Mouse (Mus musculus) MEL (cell line): ENCODE measurements around the gene Tefm. TPM values are rescaled to one million over a fixed set of nuclear protein-coding genes. Genes with fewer than 3 reads are reported as not detected.
"Not testable (repeated sequence)": the region's sequence is repeated elsewhere in the genome, so short reads cannot be mapped to it uniquely, and the experiment has no call there.

Source experiments
- DNase-seq: peaks from one replicate; pipeline ENCODE4 v3.0.0; 2011; ENCODE audit warnings: low read depth, low spot score
- H3K27ac ChIP-seq: 2 replicates; pipeline ENCODE4 v1.5.1; 2012; ENCODE audit warnings: low read depth, mild to moderate bottlenecking, control low read depth, low read length, moderate library complexity; ENCODE audit not compliant: control insufficient read depth
- H3K27me3 ChIP-seq, 2 experiments: fragments of 150-350 bp in 1 of 2; sonication (generic) in 1 of 2; 2 replicates each; pipeline ENCODE4 v1.6.1; 2012; ENCODE audit warnings: low read length in 2 of 2, mild to moderate bottlenecking in 2 of 2, improper control_type of control experiment in 1 of 2, moderate library complexity in 1 of 2; ENCODE audit not compliant: insufficient read depth in 2 of 2, control insufficient read depth in 1 of 2
- H3K36me3 ChIP-seq, 2 experiments: 2 replicates each; pipeline ENCODE4 v1.6.1; 2012 to 2014; ENCODE audit warnings: low read length in 2 of 2, improper control_type of control experiment in 1 of 2, inconsistent platforms in 1 of 2, mild to moderate bottlenecking in 1 of 2; ENCODE audit not compliant: insufficient read depth in 2 of 2, control insufficient read depth in 1 of 2
- H3K4me1 ChIP-seq, 2 experiments: fragments of 150-350 bp in 1 of 2; sonication (generic) in 1 of 2; 2 replicates each; pipeline ENCODE4 v1.6.1; 2012; ENCODE audit warnings: low read length in 2 of 2, improper control_type of control experiment in 1 of 2, mild to moderate bottlenecking in 1 of 2; ENCODE audit not compliant: insufficient read depth in 2 of 2, control insufficient read depth in 1 of 2
- H3K4me3 ChIP-seq, 2 experiments: fragments of 150-350 bp in 1 of 2; sonication (generic) in 1 of 2; 2 replicates each; pipeline ENCODE4 v1.5.1; 2012; ENCODE audit warnings: low read depth in 2 of 2, low read length in 2 of 2, mild to moderate bottlenecking in 2 of 2, moderate library complexity in 2 of 2, control low read depth in 1 of 2, improper control_type of control experiment in 1 of 2; ENCODE audit not compliant: control insufficient read depth in 1 of 2, insufficient read depth in 1 of 2
- H3K79me2 ChIP-seq: 2 replicates; pipeline ENCODE4 v1.6.1; 2012; ENCODE audit warnings: mild to moderate bottlenecking, low read length, moderate library complexity; ENCODE audit not compliant: control insufficient read depth, poor library complexity, insufficient read depth
- H3K9ac ChIP-seq: 2 replicates; pipeline ENCODE4 v1.6.1; 2012; ENCODE audit warnings: low read depth, mild to moderate bottlenecking, control low read depth, low read length, moderate library complexity; ENCODE audit not compliant: control insufficient read depth, poor library complexity, severe bottlenecking
- H3K9me3 ChIP-seq: fragments of 150-350 bp; sonication (generic); replicated peaks from 2 replicates; pipeline ENCODE4 v1.6.1; 2012; ENCODE audit warnings: mild to moderate bottlenecking, low read length, improper control_type of control experiment, moderate library complexity; ENCODE audit not compliant: insufficient read depth
- CTCF ChIP-seq, 3 experiments: IDR thresholded peaks in 2 of 3; conservative IDR thresholded peaks in 1 of 3; 2 replicates each; pipeline ENCODE4 v1.5.1; 2011 to 2012; ENCODE audit warnings: low read length in 3 of 3, low read depth in 2 of 3, mild to moderate bottlenecking in 2 of 3, improper control_type of control experiment in 1 of 3, inconsistent platforms in 1 of 3, mixed read lengths in 1 of 3, moderate library complexity in 1 of 3; ENCODE audit not compliant: control insufficient read depth in 1 of 3, insufficient read depth in 1 of 3, poor library complexity in 1 of 3, severe bottlenecking in 1 of 3
- EP300 ChIP-seq, 2 experiments: IDR thresholded peaks; 2 replicates each; pipeline ENCODE4 v1.6.1; 2011; ENCODE audit warnings: improper control_type of control experiment in 2 of 2, low read length in 2 of 2, low read depth in 1 of 2, mild to moderate bottlenecking in 1 of 2
- HCFC1 ChIP-seq: IDR thresholded peaks from 2 replicates; pipeline ENCODE4 v1.6.1; 2012; ENCODE audit warnings: low read depth, mild to moderate bottlenecking, inconsistent platforms, low read length, improper control_type of control experiment, moderate library complexity
- MYC ChIP-seq: IDR thresholded peaks from 2 replicates; pipeline ENCODE4 v1.6.1; 2011; ENCODE audit warnings: low read depth, mild to moderate bottlenecking, low read length, improper control_type of control experiment, moderate library complexity
- POLR2A ChIP-seq, 2 experiments: IDR thresholded peaks; 2 replicates each; pipeline ENCODE4 v1.6.1; 2011 to 2012; ENCODE audit warnings: low read length in 2 of 2, mild to moderate bottlenecking in 2 of 2, control low read depth in 1 of 2, improper control_type of control experiment in 1 of 2, low read depth in 1 of 2, moderate library complexity in 1 of 2; ENCODE audit not compliant: control insufficient read depth in 1 of 2, insufficient read depth in 1 of 2, poor library complexity in 1 of 2
- RAD21 ChIP-seq: IDR thresholded peaks from 2 replicates; pipeline ENCODE4 v1.6.1; 2011; ENCODE audit warnings: mild to moderate bottlenecking, low read depth, low read length, improper control_type of control experiment
- SIN3A ChIP-seq: IDR thresholded peaks from 2 replicates; pipeline ENCODE4 v1.6.1; 2012; ENCODE audit warnings: low read length, improper control_type of control experiment, inconsistent platforms
- SMC3 ChIP-seq: IDR thresholded peaks from 2 replicates; pipeline ENCODE4 v1.6.1; 2011; ENCODE audit warnings: low read depth, low read length, improper control_type of control experiment
- TAL1 ChIP-seq: IDR thresholded peaks from 2 replicates; pipeline ENCODE4 v1.6.1; 2012; ENCODE audit warnings: mild to moderate bottlenecking, inconsistent platforms, low read length, moderate library complexity, mixed read lengths
- TBP ChIP-seq: IDR thresholded peaks from 2 replicates; pipeline ENCODE4 v1.8.0; 2011; ENCODE audit warnings: low read depth, low read length, improper control_type of control experiment
- ZMIZ1 ChIP-seq: IDR thresholded peaks from 2 replicates; pipeline ENCODE4 v1.6.1; 2012; ENCODE audit warnings: low read depth, mild to moderate bottlenecking, inconsistent platforms, low read length, improper control_type of control experiment, moderate library complexity
- ZNF384 ChIP-seq: IDR thresholded peaks from 2 replicates; pipeline ENCODE4 v1.6.1; 2012; ENCODE audit warnings: low read depth, mild to moderate bottlenecking, inconsistent platforms, low read length, improper control_type of control experiment
- polyA plus RNA-seq, 2 experiments: library from polyadenylated mRNA; stranded (reverse) in 1 of 2; unstranded in 1 of 2; fragments of >175 nt in 1 of 2; fragments of >200 nt in 1 of 2; gene quantifications; 2 replicates each; pipeline versions ENCODE4 v1.2.1 to v1.2.4; 2012; ENCODE audit warnings: low replicate concordance in 2 of 2, low read depth in 1 of 2; ENCODE audit not compliant: insufficient read length in 2 of 2, insufficient read depth in 1 of 2, missing spikeins in 1 of 2
- total RNA-seq: library from RNA; depleted of rRNA; stranded (reverse); fragments of 300-350 nt; gene quantifications from 2 replicates; pipeline ENCODE4 v1.2.3, GENCODE M21; 2012

Gene Tefm
- total and polyA plus RNA-seq, 3 experiments, result 23.6 to 33.9 TPM; not detected in 1

- TF ChIP-seq EP300 (IDR thresholded peaks at IDR 0.05; ENCODE audit: low read depth in 1 of 2, low read length in 2 of 2), result peak in 1 of 2 experiments; percentile 45; a peak in 1 of 4 replicates
- no peak for TF ChIP-seq TAL1
- peak; percentile 96 to 99 for TF ChIP-seq POLR2A (IDR thresholded peaks at IDR 0.05; ENCODE audit: control insufficient read depth in 1 of 2, insufficient read depth in 1 of 2, low read depth in 1 of 2, low read length in 2 of 2, poor library complexity in 1 of 2)
These were observed 41.8 kb upstream of the Tefm start, which contains the start of gene Rnf135 (continued) for GRCm38 (mm10) chr11:80183705-80184255.

- not testable (repeated sequence) for H3K9me3 ChIP-seq, H3K36me3 ChIP-seq, H3K79me2 ChIP-seq, H3K27me3 ChIP-seq
- Histone ChIP-seq H3K4me3 (peak overlapping the region; percentile 90 to 91), H3K4me1 (peaks cover 2 to 11% of the 10 kb centered on the region in 2 experiments; a peak in 3 of 4 replicates), H3K9ac (peak overlapping the region; percentile 88), H3K27ac (peak overlapping the region; percentile 60)
- TF ChIP-seq TBP, result peak; percentile 91
- peak; percentile 86 for TF ChIP-seq ZNF384
- peak in 2 of 3 experiments; percentile 18 to 54; a peak in 3 of 6 replicates for TF ChIP-seq CTCF (IDR thresholded peaks at IDR 0.05 in 2 of 3, conservative IDR thresholded peaks at IDR 0.05 in 1 of 3; ENCODE audit: control insufficient read depth in 1 of 3, insufficient read depth in 1 of 3, low read depth in 2 of 3, low read length in 3 of 3, poor library complexity in 1 of 3, severe bottlenecking in 1 of 3)
- DNase-seq, result peak; percentile 65
These were observed 41.2 kb upstream of the Tefm start for GRCm38 (mm10) chr11:80183054-80183704.

- Histone ChIP-seq H3K9ac (no peak overlapping the region), H3K27ac (no peak overlapping the region), H3K4me1 (peaks cover 2 to 11% of the 10 kb centered on the region in 2 experiments; a peak in 3 of 4 replicates), H3K4me3 (no peak overlapping the region), H3K27me3 (no peaks in the 10 kb centered on the region), H3K36me3 (peaks cover 0 to 9% of the 10 kb centered on the region in 2 experiments; a peak in 2 of 4 replicates), H3K9me3 (no peaks in the 10 kb centered on the region), H3K79me2 (peaks cover 4% of the 10 kb centered on the region; the same call in 1 of the 2 replicates)
- TF ChIP-seq MYC (no peak), SMC3 (peak; percentile 36), ZNF384 (peak; percentile 91), SIN3A (0 out of 2 replicates have a peak, but pooled peaks have one; percentile 13), RAD21 (peak; percentile 43), HCFC1 (no peak), ZMIZ1 (no peak), CTCF (IDR thresholded peaks at IDR 0.05 in 2 of 3, conservative IDR thresholded peaks at IDR 0.05 in 1 of 3; ENCODE audit: control insufficient read depth in 1 of 3, insufficient read depth in 1 of 3, low read depth in 2 of 3, low read length in 3 of 3, poor library complexity in 1 of 3, severe bottlenecking in 1 of 3) (peak in 2 of 3 experiments; percentile 37 to 55; a peak in 3 of 6 replicates)
- peak; percentile 70 for DNase-seq
These were observed 39.2 kb upstream of the Tefm start for GRCm38 (mm10) chr11:80181021-80181749.
